Mouse (Mus musculus) E14TG2a.4 (cell line): ENCODE data around the gene Nub1.
A peak's percentile ranks its signal among the peaks of the same experiment; 100 is the strongest.

Experiments used
- H3K27me3 ChIP-seq: 2 replicates; pipeline ENCODE4 v1.6.1; 2014; ENCODE audit warnings: low read length, control low read depth; ENCODE audit not compliant: insufficient read depth
- H3K36me3 ChIP-seq: 2 replicates; pipeline ENCODE4 v1.6.1; 2014; ENCODE audit warnings: low read length, control low read depth; ENCODE audit not compliant: insufficient read depth
- H3K4me1 ChIP-seq: replicated peaks from 2 replicates; pipeline ENCODE4 v1.6.1; 2014; ENCODE audit warnings: low read depth, low read length, control low read depth
- H3K4me3 ChIP-seq: replicated peaks from 2 replicates; pipeline ENCODE4 v1.5.1; 2014; ENCODE audit warnings: mild to moderate bottlenecking, low read length
- H3K9me3 ChIP-seq: 2 replicates; pipeline ENCODE4 v1.6.1; 2014; ENCODE audit warnings: low read length, control low read depth
- CTCF ChIP-seq: conservative IDR thresholded peaks from 2 replicates; pipeline ENCODE4 v1.5.1; 2014; ENCODE audit warnings: low read length
- NANOG ChIP-seq: IDR thresholded peaks from 2 replicates; pipeline ENCODE4 v1.6.1; 2014; ENCODE audit warnings: borderline replicate concordance, low read length, mixed read lengths
- POU5F1 ChIP-seq: IDR thresholded peaks from 2 replicates; pipeline ENCODE4 v1.6.1; 2014; ENCODE audit warnings: low read length, borderline replicate concordance

The Nub1 gene

GRCm38 (mm10) chr5:24738517-24738916 is 53.2 kb downstream of the Nub1 start:
- no peak overlapping the region for H3K4me3 ChIP-seq
- TF ChIP-seq CTCF = no peak
- no peak for TF ChIP-seq POU5F1
- TF ChIP-seq NANOG = no peak
- peaks cover 19% of the 10 kb centered on the region for H3K4me1 ChIP-seq
- no peaks in the 10 kb centered on the region for H3K36me3 ChIP-seq
- H3K27me3 ChIP-seq = peaks cover 4% of the 10 kb centered on the region; the same call in 1 of the 2 replicates
- no peaks in the 10 kb centered on the region for H3K9me3 ChIP-seq

- Histone ChIP-seq H3K27me3 (peaks cover 4% of the 10 kb centered on the region; the same call in 1 of the 2 replicates), H3K4me3 (no peak overlapping the region), H3K9me3 (no peaks in the 10 kb centered on the region), H3K4me1 (peaks cover 11% of the 10 kb centered on the region), H3K36me3 (no peaks in the 10 kb centered on the region)
- TF ChIP-seq POU5F1 (no peak), NANOG (no peak), CTCF (no peak)
Measured at GRCm38 (mm10) chr5:24739141-24739753, 53.9 kb downstream of the Nub1 start.

GRCm38 (mm10) chr5:24741172-24741885 is 56.0 kb downstream of the Nub1 start:
- peaks cover 4% of the 10 kb centered on the region; the same call in 1 of the 2 replicates for H3K27me3 ChIP-seq
- H3K36me3 ChIP-seq = no peaks in the 10 kb centered on the region
- TF ChIP-seq CTCF (no peak), POU5F1 (no peak), NANOG (no peak)
- no peaks in the 10 kb centered on the region for H3K4me1 ChIP-seq
- H3K4me3 ChIP-seq = no peak overlapping the region
- H3K9me3 ChIP-seq = no peaks in the 10 kb centered on the region

- Histone ChIP-seq H3K36me3 (no peaks in the 10 kb centered on the region), H3K27me3 (peaks cover 4% of the 10 kb centered on the region; the same call in 1 of the 2 replicates), H3K9me3 (no peaks in the 10 kb centered on the region), H3K4me3 (no peak overlapping the region), H3K4me1 (peaks cover 24% of the 10 kb centered on the region)
- TF ChIP-seq POU5F1 (no peak), NANOG (no peak)
Measured at GRCm38 (mm10) chr5:24743956-24744355, 58.6 kb downstream of the Nub1 start.

DNA sequence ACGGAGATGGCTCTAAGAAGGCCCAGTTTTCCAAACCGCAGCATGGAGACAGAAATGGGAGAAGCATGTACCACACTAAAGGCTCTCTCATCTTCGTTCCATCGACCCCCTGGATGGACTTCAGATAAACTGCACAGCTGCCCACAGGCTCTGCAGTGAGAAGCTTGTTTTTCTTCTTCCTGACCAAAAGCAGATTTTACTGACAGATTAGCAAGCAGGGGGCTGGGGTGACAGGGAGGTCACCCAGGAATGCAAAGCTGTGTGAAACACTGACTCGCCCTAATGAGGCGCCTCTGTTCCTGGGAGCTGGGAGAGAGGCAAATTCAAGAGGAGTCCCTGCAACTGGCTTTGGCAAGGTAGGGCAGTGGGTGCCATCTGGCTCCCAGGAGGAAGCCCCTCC is 62.2 kb downstream of the Nub1 start:
- Histone ChIP-seq H3K4me3 (no peak overlapping the region), H3K36me3 (no peaks in the 10 kb centered on the region), H3K4me1 (peaks cover 49% of the 10 kb centered on the region), H3K9me3 (no peaks in the 10 kb centered on the region), H3K27me3 (peaks cover 2% of the 10 kb centered on the region; the same call in 1 of the 2 replicates)
- TF ChIP-seq CTCF = no peak
- TF ChIP-seq NANOG = no peak
- TF ChIP-seq POU5F1 = no peak

- Histone ChIP-seq H3K4me3 (peak overlapping the region; percentile 75), H3K9me3 (no peaks in the 10 kb centered on the region), H3K36me3 (no peaks in the 10 kb centered on the region), H3K27me3 (no peaks in the 10 kb centered on the region), H3K4me1 (peaks cover 66% of the 10 kb centered on the region)
- TF ChIP-seq CTCF (no peak), POU5F1 (no peak), NANOG (no peak)
Measured at GRCm38 (mm10) chr5:24749731-24750130, 64.4 kb downstream of the Nub1 start.

GRCm38 (mm10) chr5:24750321-24751304 is 65.3 kb downstream of the Nub1 start:
- no peaks in the 10 kb centered on the region for H3K9me3 ChIP-seq
- TF ChIP-seq NANOG (no peak), POU5F1 (no peak), CTCF (peak; percentile 11)
- H3K27me3 ChIP-seq = no peaks in the 10 kb centered on the region
- H3K4me1 ChIP-seq = peaks cover 66% of the 10 kb centered on the region
- peak overlapping the region; percentile 81 for H3K4me3 ChIP-seq
- H3K36me3 ChIP-seq = no peaks in the 10 kb centered on the region
